Mouse (Mus musculus): ENCODE data around the gene Mcub. TPM values are rescaled to one million over a fixed set of nuclear protein-coding genes. Genes with fewer than 3 reads are reported as not detected.
A peak's percentile ranks its signal among the peaks of the same experiment; 100 is the strongest.

Mcub gene
- polyA plus RNA-seq, 1 experiment from 2014 or later: 2.0 TPM

DNA sequence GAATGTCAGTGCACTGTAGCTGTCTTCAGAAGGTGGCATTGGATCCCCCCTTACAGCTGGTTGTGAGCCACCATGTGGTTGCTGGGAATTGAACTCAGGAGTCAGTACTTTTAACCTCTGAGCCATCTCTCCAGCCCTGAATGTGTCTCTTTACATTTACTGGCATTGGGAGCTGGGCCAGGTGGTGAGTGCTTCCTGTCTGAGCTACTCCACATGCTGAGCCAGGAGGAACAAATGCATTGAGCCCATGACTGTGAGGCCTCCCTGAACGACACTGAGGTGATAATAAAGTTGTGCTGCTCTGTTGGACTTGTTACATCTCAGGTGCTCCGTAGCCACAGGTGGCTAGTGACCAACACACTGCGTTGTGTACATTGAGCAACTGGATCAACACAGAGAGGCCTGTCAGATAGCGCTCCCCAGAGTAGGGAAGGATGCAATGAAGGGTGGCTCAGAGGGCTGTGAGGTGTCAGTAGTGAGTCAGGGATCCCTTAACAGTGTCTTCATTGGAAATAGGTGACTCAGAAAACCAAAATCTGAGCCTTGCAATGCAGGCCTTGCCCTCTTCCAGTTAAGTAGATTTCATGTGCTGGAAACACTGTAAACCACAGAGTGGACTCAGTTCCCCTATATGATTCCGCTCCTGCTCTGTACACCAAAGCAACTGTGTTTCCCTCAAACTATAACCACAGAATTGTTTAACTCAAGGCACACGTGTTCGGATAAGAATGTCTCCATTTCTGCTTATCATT is 65.4 kb downstream of the Mcub start:
- no peak overlapping the region for H3K27ac ChIP-seq
- no peaks in the 10 kb centered on the region for H3K9me3 ChIP-seq
- DNase-seq (ENCODE audit: low spot score): no peak
- peaks cover 22% of the 10 kb centered on the region for H3K4me1 ChIP-seq (replicated peaks)
- H3K27me3 ChIP-seq (ENCODE audit: insufficient read depth, poor library complexity, severe bottlenecking): no peaks in the 10 kb centered on the region
- peaks cover 34% of the 10 kb centered on the region for H3K36me3 ChIP-seq
- H3K4me3 ChIP-seq: no peak overlapping the region
- WGBS: 90% methylated on average over 7 of the region's 7 CpGs

- DNase-seq (ENCODE audit: low spot score): no peak
- no peak overlapping the region for H3K4me3 ChIP-seq
- H3K36me3 ChIP-seq: peaks cover 28% of the 10 kb centered on the region
- H3K27me3 ChIP-seq (ENCODE audit: insufficient read depth, poor library complexity, severe bottlenecking): no peaks in the 10 kb centered on the region
- H3K27ac ChIP-seq: no peak overlapping the region
- H3K4me1 ChIP-seq (replicated peaks): peaks cover 22% of the 10 kb centered on the region
- H3K9me3 ChIP-seq: no peaks in the 10 kb centered on the region
- WGBS: 92% methylated on average over 8 of the region's 8 CpGs
Measured at GRCm38 (mm10) chr3:129903866-129904265, 66.1 kb downstream of the Mcub start.

DNA sequence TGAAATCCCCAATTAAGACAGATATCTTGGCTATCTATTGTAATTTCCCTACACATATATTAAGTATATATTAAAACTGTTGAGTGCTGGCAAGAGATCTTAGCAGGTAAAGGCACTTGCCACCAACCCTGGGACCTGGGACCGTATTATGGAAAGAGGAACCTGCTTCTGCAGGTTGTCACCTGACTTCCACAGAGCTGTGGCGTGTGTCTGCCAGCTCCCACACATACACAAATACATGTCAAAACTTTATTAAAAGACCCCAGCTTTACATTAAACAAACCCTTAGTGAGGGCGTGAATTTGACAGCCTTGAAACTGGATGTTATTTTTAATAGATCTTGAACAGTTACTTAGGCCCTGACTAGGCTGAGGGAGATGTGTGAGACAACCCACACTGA is 66.6 kb downstream of the Mcub start:
- Histone ChIP-seq H3K36me3 (peaks cover 23% of the 10 kb centered on the region), H3K4me3 (no peak overlapping the region)

DNA sequence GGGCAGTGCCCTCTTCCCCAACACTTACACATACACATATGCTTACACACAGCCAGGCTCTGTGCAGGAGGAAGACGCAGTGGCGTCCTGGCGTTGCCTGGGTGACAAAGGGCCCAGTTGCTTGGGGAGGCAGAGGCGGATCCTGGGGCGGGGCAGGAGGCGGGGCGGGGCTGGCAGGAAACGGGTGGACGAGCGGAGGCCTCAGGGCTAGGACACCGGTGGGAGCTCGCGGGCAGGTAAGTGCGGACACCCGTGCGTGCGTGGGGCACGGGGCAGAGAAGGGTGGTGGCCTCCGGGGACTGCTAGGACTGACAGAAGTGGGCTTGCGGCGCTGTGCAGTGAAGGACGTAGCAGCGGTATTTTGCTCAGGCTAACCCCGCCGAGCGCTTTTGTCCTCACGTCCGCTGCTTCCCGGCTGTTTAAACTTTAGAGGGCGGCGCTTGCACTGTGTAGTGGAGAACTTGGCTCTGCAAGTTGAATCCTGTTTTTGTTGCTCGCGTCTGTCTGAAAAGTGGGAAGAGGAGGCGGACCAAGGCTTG is 68.7 kb downstream of the Mcub start, which contains the start of gene Casp6:
TSS of gene Casp6 (plus strand) at position 155 of the 539 bp plus-strand sequence.
- H3K27ac ChIP-seq: peak within 1 kb of the TSS; percentile 94
- H3K27me3 ChIP-seq (ENCODE audit: insufficient read depth, poor library complexity, severe bottlenecking): no peaks in the 10 kb centered on the region
- peaks cover 22% of the 10 kb centered on the region for H3K4me1 ChIP-seq (replicated peaks)
- peak; percentile 89 for DNase-seq (ENCODE audit: low spot score)
- H3K36me3 ChIP-seq: peaks cover 8% of the 10 kb centered on the region
- WGBS: under 1% methylated on average over 34 of the region's 34 CpGs
- peak within 1 kb of the TSS; percentile 82 for H3K4me3 ChIP-seq
- H3K9me3 ChIP-seq: no peaks in the 10 kb centered on the region

More for the DNA sequence above, 66.6 kb downstream of the Mcub start:
- Histone ChIP-seq H3K27ac (no peak overlapping the region), H3K4me1 (replicated peaks) (peaks cover 22% of the 10 kb centered on the region), H3K27me3 (ENCODE audit: insufficient read depth, poor library complexity, severe bottlenecking) (no peaks in the 10 kb centered on the region), H3K9me3 (no peaks in the 10 kb centered on the region)
- WGBS: 93% methylated on average over 3 of the region's 3 CpGs
- DNase-seq (ENCODE audit: low spot score): no peak

- no peak overlapping the region for H3K4me3 ChIP-seq
- no peak overlapping the region for H3K27ac ChIP-seq
- DNase-seq (ENCODE audit: low spot score): no peak
- H3K9me3 ChIP-seq: no peaks in the 10 kb centered on the region
- H3K27me3 ChIP-seq (ENCODE audit: insufficient read depth, poor library complexity, severe bottlenecking): no peaks in the 10 kb centered on the region
- no peaks in the 10 kb centered on the region for H3K36me3 ChIP-seq
- WGBS: 64% methylated on average over 4 of the region's 4 CpGs
- peaks cover 22% of the 10 kb centered on the region for H3K4me1 ChIP-seq (replicated peaks)
Measured at GRCm38 (mm10) chr3:129898886-129899285, 71.1 kb downstream of the Mcub start.

- H3K4me3 ChIP-seq: no peak overlapping the region
- peaks cover 7% of the 10 kb centered on the region for H3K4me1 ChIP-seq (replicated peaks)
- no peak overlapping the region for H3K27ac ChIP-seq
- no peaks in the 10 kb centered on the region for H3K27me3 ChIP-seq (ENCODE audit: insufficient read depth, poor library complexity, severe bottlenecking)
- WGBS: 85% methylated on average over 6 of the region's 6 CpGs
- peaks cover 8% of the 10 kb centered on the region for H3K36me3 ChIP-seq
- no peaks in the 10 kb centered on the region for H3K9me3 ChIP-seq
- no peak for DNase-seq (ENCODE audit: low spot score)
Measured at GRCm38 (mm10) chr3:129896591-129896990, 73.4 kb downstream of the Mcub start.

GRCm38 (mm10) chr3:129893143-129893542 is 76.9 kb downstream of the Mcub start:
- peaks cover 21% of the 10 kb centered on the region for H3K36me3 ChIP-seq
- no peak overlapping the region for H3K27ac ChIP-seq
- no peaks in the 10 kb centered on the region for H3K27me3 ChIP-seq (ENCODE audit: insufficient read depth, poor library complexity, severe bottlenecking)
- no peaks in the 10 kb centered on the region for H3K4me1 ChIP-seq (replicated peaks)
- no peaks in the 10 kb centered on the region for H3K9me3 ChIP-seq
- DNase-seq (ENCODE audit: low spot score): no peak
- WGBS: 94% methylated on average over 3 of the region's 3 CpGs
- H3K4me3 ChIP-seq: no peak overlapping the region

DNA sequence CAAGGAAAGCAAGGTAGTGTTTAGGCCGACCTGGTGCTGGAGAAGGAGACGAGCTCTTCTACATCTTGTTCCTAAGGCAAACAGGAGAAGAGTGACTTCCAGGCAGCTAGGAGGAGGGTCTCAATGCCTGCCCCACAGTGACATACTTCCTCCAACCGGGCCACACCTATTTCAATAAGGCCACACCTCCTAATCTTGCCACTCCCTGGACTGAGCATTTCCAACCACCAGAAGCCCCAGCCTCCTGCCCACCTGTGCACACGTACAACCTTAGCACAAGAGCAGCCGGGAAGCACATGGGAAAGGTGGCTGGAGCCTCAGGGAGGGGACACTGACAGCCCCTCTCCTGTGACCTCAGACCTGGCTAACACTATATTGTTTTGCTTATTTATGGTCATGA is 78.0 kb downstream of the Mcub start:
- DNase-seq (ENCODE audit: low spot score): no peak
- WGBS: 88% methylated on average over 5 of the region's 5 CpGs
- Histone ChIP-seq H3K36me3 (peaks cover 21% of the 10 kb centered on the region), H3K9me3 (no peaks in the 10 kb centered on the region), H3K4me3 (no peak overlapping the region), H3K4me1 (replicated peaks) (no peaks in the 10 kb centered on the region), H3K27ac (no peak overlapping the region), H3K27me3 (ENCODE audit: insufficient read depth, poor library complexity, severe bottlenecking) (no peaks in the 10 kb centered on the region)

GRCm38 (mm10) chr3:129887779-129888517 is 82.1 kb downstream of the Mcub start:
- no peak for DNase-seq (ENCODE audit: low spot score)
- 88% methylated on average over 13 of the region's 13 CpGs for WGBS
- Histone ChIP-seq H3K4me1 (replicated peaks) (no peaks in the 10 kb centered on the region), H3K27me3 (ENCODE audit: insufficient read depth, poor library complexity, severe bottlenecking) (no peaks in the 10 kb centered on the region), H3K36me3 (peaks cover 18% of the 10 kb centered on the region), H3K4me3 (no peak overlapping the region), H3K27ac (no peak overlapping the region), H3K9me3 (no peaks in the 10 kb centered on the region)

DNA sequence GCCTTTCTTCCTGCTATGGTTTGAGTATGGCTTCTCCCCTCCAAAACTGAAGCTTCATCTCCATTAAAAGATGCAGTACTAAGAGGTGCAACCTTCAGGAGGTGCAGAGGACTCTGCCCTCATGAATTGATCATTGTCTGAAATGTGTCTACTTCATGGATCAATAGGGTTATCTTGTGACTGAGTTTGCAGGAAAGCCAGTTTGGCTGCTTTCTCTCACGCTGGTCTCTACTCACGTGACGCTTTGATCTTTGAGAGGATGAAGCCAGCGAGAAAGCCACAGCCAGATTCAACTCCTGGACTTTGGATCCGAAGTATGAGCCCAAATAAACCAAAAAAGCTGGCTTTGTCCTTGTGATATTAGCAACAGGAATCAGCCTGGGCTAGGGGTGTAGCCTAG is 83.6 kb downstream of the Mcub start:
- Histone ChIP-seq H3K9me3 (no peaks in the 10 kb centered on the region), H3K27me3 (ENCODE audit: insufficient read depth, poor library complexity, severe bottlenecking) (no peaks in the 10 kb centered on the region), H3K27ac (no peak overlapping the region), H3K36me3 (peaks cover 13% of the 10 kb centered on the region), H3K4me1 (replicated peaks) (no peaks in the 10 kb centered on the region), H3K4me3 (no peak overlapping the region)
- WGBS: 86% methylated on average over 5 of the region's 5 CpGs
- no peak for DNase-seq (ENCODE audit: low spot score)

GRCm38 (mm10) chr3:129885577-129885976 is 84.4 kb downstream of the Mcub start:
- no peak overlapping the region for H3K4me3 ChIP-seq
- no peaks in the 10 kb centered on the region for H3K4me1 ChIP-seq (replicated peaks)
- H3K27ac ChIP-seq: no peak overlapping the region
- no peaks in the 10 kb centered on the region for H3K27me3 ChIP-seq (ENCODE audit: insufficient read depth, poor library complexity, severe bottlenecking)
- 88% methylated on average over 9 of the region's 9 CpGs for WGBS
- H3K36me3 ChIP-seq: peaks cover 5% of the 10 kb centered on the region
- H3K9me3 ChIP-seq: no peaks in the 10 kb centered on the region
- no peak for DNase-seq (ENCODE audit: low spot score)

DNA sequence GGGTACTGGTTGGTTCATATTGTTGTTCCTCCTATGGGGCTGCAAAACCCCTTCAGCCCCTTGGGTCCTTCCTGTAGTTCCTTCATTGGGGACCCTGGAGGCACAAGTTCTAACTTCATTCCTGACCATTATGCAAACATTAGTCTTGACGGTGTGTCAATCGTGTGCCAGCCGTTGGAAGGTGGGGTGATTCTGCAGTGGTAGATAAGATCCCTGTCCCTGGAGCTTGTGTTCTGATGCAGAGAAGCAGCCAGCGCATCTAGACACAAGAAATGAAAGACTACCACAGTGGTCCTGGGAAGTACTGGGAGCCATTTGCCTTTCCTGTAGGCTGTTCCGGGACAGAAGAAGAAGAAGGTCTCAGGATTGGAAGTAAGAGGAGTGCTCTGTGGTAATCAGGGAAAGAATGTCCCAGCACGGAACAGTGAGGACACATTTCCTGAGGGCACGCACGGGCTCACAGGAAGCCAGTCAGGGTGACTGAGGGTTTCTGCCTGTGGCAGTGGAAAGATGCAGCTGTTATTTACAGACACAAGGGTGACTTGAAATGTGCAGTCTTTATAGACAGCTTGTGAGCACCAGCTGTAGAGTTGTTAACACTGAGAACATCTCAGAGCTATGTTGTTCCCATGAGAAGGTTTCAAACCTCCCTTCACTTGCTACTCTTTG is 88.9 kb downstream of the Mcub start:
- no peak overlapping the region for H3K27ac ChIP-seq
- H3K9me3 ChIP-seq: no peaks in the 10 kb centered on the region
- no peaks in the 10 kb centered on the region; the same call in 1 of the 2 replicates for H3K27me3 ChIP-seq (ENCODE audit: insufficient read depth, poor library complexity, severe bottlenecking)
- H3K36me3 ChIP-seq: no peaks in the 10 kb centered on the region
- H3K4me1 ChIP-seq (replicated peaks): peaks cover 15% of the 10 kb centered on the region
- 87% methylated on average over 8 of the region's 8 CpGs for WGBS
- no peak for DNase-seq (ENCODE audit: low spot score)
- no peak overlapping the region for H3K4me3 ChIP-seq
